Mouse (Mus musculus): ENCODE measurements around the gene Pak1. TPM values are rescaled to one million over a fixed set of nuclear protein-coding genes. Genes with fewer than 3 reads are reported as not detected.

Gene Pak1
- total and polyA plus RNA-seq, 3 experiments = 2.8 to 6.7 TPM; not detected in 1

DNA sequence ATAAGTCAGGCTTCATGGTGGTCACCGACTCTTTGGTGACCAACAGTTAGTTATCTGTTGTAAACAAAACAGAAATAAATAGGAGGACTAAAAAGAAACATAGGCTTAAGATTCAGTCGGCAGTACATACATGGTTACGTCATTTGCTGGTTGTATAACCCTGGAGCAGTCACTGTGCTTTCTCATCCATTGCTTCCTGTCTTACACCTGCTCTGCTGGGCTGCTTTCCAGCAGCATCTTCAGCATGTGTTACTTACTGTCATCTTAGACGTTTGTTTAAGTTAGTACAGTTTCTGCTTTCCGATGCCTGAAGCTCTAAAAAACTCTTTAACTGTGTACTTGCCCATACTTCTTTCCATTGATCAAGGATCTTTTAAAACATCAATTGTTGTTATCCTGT lies 53.0 kb downstream of the Pak1 start:
- no peak for DNase-seq (ENCODE audit: low read depth, low spot score)
- H3K36me3 ChIP-seq (ENCODE audit: control insufficient read depth in 1 of 2, insufficient read depth in 2 of 2, low read length in 2 of 2) = no peaks in the 10 kb centered on the region
- H3K4me1 ChIP-seq (ENCODE audit: control insufficient read depth in 1 of 2, insufficient read depth in 2 of 2, low read length in 2 of 2) = no peaks in the 10 kb centered on the region
- H3K27me3 ChIP-seq (ENCODE audit: control insufficient read depth in 1 of 2, insufficient read depth in 2 of 2, low read length in 2 of 2) = no peaks in the 10 kb centered on the region; a peak in 2 of 4 replicates
- H3K79me2 ChIP-seq (ENCODE audit: control insufficient read depth, insufficient read depth, low read length, poor library complexity) = no peaks in the 10 kb centered on the region
- TF ChIP-seq MEF2A (IDR thresholded peaks at IDR 0.05; ENCODE audit: extremely low read depth, insufficient replicate concordance, low read depth, low read length, poor library complexity, severe bottlenecking) = no peak
- TF ChIP-seq ETS1 (IDR thresholded peaks at IDR 0.05; ENCODE audit: low read depth, low read length) = no peak
- TF ChIP-seq MXI1 (IDR thresholded peaks at IDR 0.05; ENCODE audit: low read depth, low read length) = no peak
- TF ChIP-seq ZMIZ1 (IDR thresholded peaks at IDR 0.05; ENCODE audit: low read depth, low read length) = no peak
- TF ChIP-seq TBP (IDR thresholded peaks at IDR 0.05; ENCODE audit: low read depth, low read length) = no peak
- no peak for TF ChIP-seq ZKSCAN1 (IDR thresholded peaks at IDR 0.05; ENCODE audit: low read depth, low read length)
- no peak for TF ChIP-seq MYB (IDR thresholded peaks at IDR 0.05; ENCODE audit: low read depth, low read length)
- no peak for TF ChIP-seq ZC3H11A (IDR thresholded peaks at IDR 0.05; ENCODE audit: low read depth, low read length)
- TF ChIP-seq RCOR1 (IDR thresholded peaks at IDR 0.05; ENCODE audit: low read depth, low read length) = no peak
- no peak for TF ChIP-seq ZNF384 (IDR thresholded peaks at IDR 0.05; ENCODE audit: low read depth, low read length)
- TF ChIP-seq HCFC1 (IDR thresholded peaks at IDR 0.05; ENCODE audit: low read depth, low read length) = no peak
- no peak for TF ChIP-seq NRF1 (IDR thresholded peaks at IDR 0.05; ENCODE audit: insufficient read depth, low read depth, low read length, poor library complexity, severe bottlenecking)
- TF ChIP-seq TAL1 (IDR thresholded peaks at IDR 0.05; ENCODE audit: low read length) = no peak
- TF ChIP-seq RAD21 (IDR thresholded peaks at IDR 0.05; ENCODE audit: low read depth, low read length) = no peak
- TF ChIP-seq E2F4 (IDR thresholded peaks at IDR 0.05; ENCODE audit: borderline replicate concordance, low read depth, low read length) = no peak
- TF ChIP-seq CHD2 (IDR thresholded peaks at IDR 0.05; ENCODE audit: low read length) = no peak
- TF ChIP-seq MAZ (IDR thresholded peaks at IDR 0.05; ENCODE audit: low read depth, low read length) = no peak
- no peak for TF ChIP-seq POLR2A (IDR thresholded peaks at IDR 0.05; ENCODE audit: control insufficient read depth in 1 of 2, insufficient read depth in 1 of 2, low read depth in 1 of 2, low read length in 2 of 2, poor library complexity in 1 of 2)
- TF ChIP-seq POLR2AphosphoS5 (IDR thresholded peaks at IDR 0.05; ENCODE audit: borderline replicate concordance, low read depth, low read length) = no peak
- no peak for TF ChIP-seq GATA1 (IDR thresholded peaks at IDR 0.05; ENCODE audit: low read depth, low read length)
- H3K27ac ChIP-seq (ENCODE audit: control insufficient read depth, low read depth, low read length) = no peak overlapping the region
- H3K4me3 ChIP-seq (ENCODE audit: control insufficient read depth in 1 of 2, insufficient read depth in 1 of 2, low read depth in 2 of 2, low read length in 2 of 2) = no peak overlapping the region
- no peaks in the 10 kb centered on the region for H3K9me3 ChIP-seq (replicated peaks; ENCODE audit: insufficient read depth, low read length)
- H3K9ac ChIP-seq (ENCODE audit: control insufficient read depth, low read depth, low read length, poor library complexity, severe bottlenecking) = no peak overlapping the region

DNA sequence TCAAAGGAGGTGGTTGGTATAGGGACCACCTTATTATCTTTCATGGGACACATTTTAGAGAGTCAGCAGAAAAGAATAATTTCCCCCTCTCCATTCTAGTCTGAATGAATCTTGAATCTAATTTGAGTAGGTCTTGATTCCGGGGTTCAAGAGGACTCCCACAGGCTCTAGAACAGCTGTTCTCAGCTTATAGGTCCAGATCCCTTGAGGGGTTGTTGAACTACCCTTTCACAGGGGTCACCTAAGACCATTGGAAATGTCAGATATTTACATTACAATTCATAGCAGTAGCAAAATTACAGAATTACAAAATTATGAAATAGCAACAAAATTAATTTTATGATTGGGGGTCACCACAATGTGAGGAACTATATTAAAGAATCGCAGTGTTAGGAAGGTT lies 54.0 kb downstream of the Pak1 start:
- no peak overlapping the region for H3K27ac ChIP-seq (ENCODE audit: control insufficient read depth, low read depth, low read length)
- no peak overlapping the region for H3K4me3 ChIP-seq (ENCODE audit: control insufficient read depth in 1 of 2, insufficient read depth in 1 of 2, low read depth in 2 of 2, low read length in 2 of 2)
- DNase-seq (ENCODE audit: low read depth, low spot score) = no peak
- H3K9ac ChIP-seq (ENCODE audit: control insufficient read depth, low read depth, low read length, poor library complexity, severe bottlenecking) = no peak overlapping the region
- no peak for TF ChIP-seq TCF12 (IDR thresholded peaks at IDR 0.05; ENCODE audit: low read depth, low read length)
- no peak for TF ChIP-seq SMC3 (IDR thresholded peaks at IDR 0.05; ENCODE audit: low read depth, low read length)
- TF ChIP-seq E2F4 (IDR thresholded peaks at IDR 0.05; ENCODE audit: borderline replicate concordance, low read depth, low read length) = no peak
- no peak for TF ChIP-seq MAX (IDR thresholded peaks at IDR 0.05; ENCODE audit: low read length)
- TF ChIP-seq ETS1 (IDR thresholded peaks at IDR 0.05; ENCODE audit: low read depth, low read length) = no peak
- no peak for TF ChIP-seq ZKSCAN1 (IDR thresholded peaks at IDR 0.05; ENCODE audit: low read depth, low read length)
- no peak for TF ChIP-seq ZMIZ1 (IDR thresholded peaks at IDR 0.05; ENCODE audit: low read depth, low read length)
- no peak for TF ChIP-seq EP300 (IDR thresholded peaks at IDR 0.05; ENCODE audit: low read depth in 1 of 2, low read length in 2 of 2)
- TF ChIP-seq JUND (IDR thresholded peaks at IDR 0.05; ENCODE audit: low read depth, low read length) = no peak
- no peaks in the 10 kb centered on the region for H3K79me2 ChIP-seq (ENCODE audit: control insufficient read depth, insufficient read depth, low read length, poor library complexity)
- H3K27me3 ChIP-seq (ENCODE audit: control insufficient read depth in 1 of 2, insufficient read depth in 2 of 2, low read length in 2 of 2) = no peaks in the 10 kb centered on the region; a peak in 2 of 4 replicates
- H3K36me3 ChIP-seq (ENCODE audit: control insufficient read depth in 1 of 2, insufficient read depth in 2 of 2, low read length in 2 of 2) = no peaks in the 10 kb centered on the region
- H3K4me1 ChIP-seq (ENCODE audit: control insufficient read depth in 1 of 2, insufficient read depth in 2 of 2, low read length in 2 of 2) = no peaks in the 10 kb centered on the region
- no peaks in the 10 kb centered on the region for H3K9me3 ChIP-seq (replicated peaks; ENCODE audit: insufficient read depth, low read length)
